Mouse (Mus musculus): ENCODE results near the gene Myl7. TPM values are rescaled to one million over a fixed set of nuclear protein-coding genes. Genes with fewer than 3 reads are reported as not detected.

Myl7 gene
- polyA plus RNA-seq, 1 experiment: 1.4 TPM

GRCm38 (mm10) chr11:5872707-5873106 lies 25.9 kb downstream of the Myl7 start:
- Histone ChIP-seq H3K9me3 (replicated peaks; ENCODE audit: control insufficient read depth, insufficient read depth, low read length, poor library complexity, severe bottlenecking) (no peaks in the 10 kb centered on the region), H3K36me3 (ENCODE audit: control insufficient read depth, insufficient read depth, low read length, poor library complexity, severe bottlenecking) (peaks cover 35% of the 10 kb centered on the region), H3K4me3 (ENCODE audit: low read depth, low read length) (no peak overlapping the region), H3K9ac (ENCODE audit: low read depth, poor library complexity, severe bottlenecking) (no peak overlapping the region), H3K27me3 (ENCODE audit: control insufficient read depth, insufficient read depth, low read length, poor library complexity, severe bottlenecking) (no peaks in the 10 kb centered on the region), H3K27ac (ENCODE audit: insufficient read depth, low read length) (no peak overlapping the region), H3K4me1 (ENCODE audit: control insufficient read depth, insufficient read depth, low read length) (no peaks in the 10 kb centered on the region)
- TF ChIP-seq EP300 (IDR thresholded peaks at IDR 0.05; ENCODE audit: insufficient read depth, low read depth, low read length) (no peak), CTCF (IDR thresholded peaks at IDR 0.05; ENCODE audit: low read depth, low read length) (no peak), POLR2A (IDR thresholded peaks at IDR 0.05; ENCODE audit: insufficient read depth, low read length) (no peak)

DNA sequence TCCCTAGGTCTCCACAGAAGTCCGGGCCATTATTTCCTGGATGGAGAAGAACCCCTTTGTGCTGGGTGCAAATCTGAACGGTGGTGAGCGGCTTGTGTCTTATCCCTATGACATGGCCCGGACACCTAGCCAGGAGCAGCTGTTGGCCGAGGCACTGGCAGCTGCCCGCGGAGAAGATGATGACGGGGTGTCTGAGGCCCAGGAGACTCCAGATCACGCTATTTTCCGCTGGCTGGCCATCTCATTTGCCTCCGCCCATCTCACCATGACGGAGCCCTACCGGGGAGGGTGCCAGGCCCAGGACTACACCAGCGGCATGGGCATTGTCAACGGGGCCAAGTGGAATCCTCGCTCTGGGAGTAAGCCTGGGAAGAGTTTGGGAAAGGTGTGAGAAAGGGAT lies 28.5 kb downstream of the Myl7 start:
- peaks cover 32% of the 10 kb centered on the region for H3K36me3 ChIP-seq (ENCODE audit: control insufficient read depth, insufficient read depth, low read length, poor library complexity, severe bottlenecking)

GRCm38 (mm10) chr11:5869331-5869730 lies 29.3 kb downstream of the Myl7 start:
- Histone ChIP-seq H3K27ac (ENCODE audit: insufficient read depth, low read length) (no peak overlapping the region), H3K9ac (ENCODE audit: low read depth, poor library complexity, severe bottlenecking) (no peak overlapping the region), H3K27me3 (ENCODE audit: control insufficient read depth, insufficient read depth, low read length, poor library complexity, severe bottlenecking) (no peaks in the 10 kb centered on the region), H3K4me1 (ENCODE audit: control insufficient read depth, insufficient read depth, low read length) (no peaks in the 10 kb centered on the region), H3K36me3 (ENCODE audit: control insufficient read depth, insufficient read depth, low read length, poor library complexity, severe bottlenecking) (peaks cover 26% of the 10 kb centered on the region), H3K9me3 (replicated peaks; ENCODE audit: control insufficient read depth, insufficient read depth, low read length, poor library complexity, severe bottlenecking) (no peaks in the 10 kb centered on the region), H3K4me3 (ENCODE audit: low read depth, low read length) (no peak overlapping the region)
- TF ChIP-seq CTCF (IDR thresholded peaks at IDR 0.05; ENCODE audit: low read depth, low read length) (no peak), POLR2A (IDR thresholded peaks at IDR 0.05; ENCODE audit: insufficient read depth, low read length) (no peak), EP300 (IDR thresholded peaks at IDR 0.05; ENCODE audit: insufficient read depth, low read depth, low read length) (no peak)

More for the DNA sequence above, 28.5 kb downstream of the Myl7 start:
- Histone ChIP-seq H3K27ac (ENCODE audit: insufficient read depth, low read length) (no peak overlapping the region), H3K4me3 (ENCODE audit: low read depth, low read length) (no peak overlapping the region), H3K27me3 (ENCODE audit: control insufficient read depth, insufficient read depth, low read length, poor library complexity, severe bottlenecking) (no peaks in the 10 kb centered on the region), H3K9me3 (replicated peaks; ENCODE audit: control insufficient read depth, insufficient read depth, low read length, poor library complexity, severe bottlenecking) (no peaks in the 10 kb centered on the region), H3K9ac (ENCODE audit: low read depth, poor library complexity, severe bottlenecking) (no peak overlapping the region), H3K4me1 (ENCODE audit: control insufficient read depth, insufficient read depth, low read length) (no peaks in the 10 kb centered on the region)
- TF ChIP-seq POLR2A (IDR thresholded peaks at IDR 0.05; ENCODE audit: insufficient read depth, low read length): no peak
- no peak for TF ChIP-seq EP300 (IDR thresholded peaks at IDR 0.05; ENCODE audit: insufficient read depth, low read depth, low read length)
- TF ChIP-seq CTCF (IDR thresholded peaks at IDR 0.05; ENCODE audit: low read depth, low read length): no peak

GRCm38 (mm10) chr11:5868324-5868723 lies 30.3 kb downstream of the Myl7 start:
- Histone ChIP-seq H3K4me1 (ENCODE audit: control insufficient read depth, insufficient read depth, low read length) (no peaks in the 10 kb centered on the region), H3K36me3 (ENCODE audit: control insufficient read depth, insufficient read depth, low read length, poor library complexity, severe bottlenecking) (peaks cover 18% of the 10 kb centered on the region), H3K27me3 (ENCODE audit: control insufficient read depth, insufficient read depth, low read length, poor library complexity, severe bottlenecking) (no peaks in the 10 kb centered on the region), H3K27ac (ENCODE audit: insufficient read depth, low read length) (no peak overlapping the region), H3K9me3 (replicated peaks; ENCODE audit: control insufficient read depth, insufficient read depth, low read length, poor library complexity, severe bottlenecking) (no peaks in the 10 kb centered on the region), H3K4me3 (ENCODE audit: low read depth, low read length) (no peak overlapping the region), H3K9ac (ENCODE audit: low read depth, poor library complexity, severe bottlenecking) (no peak overlapping the region)
- TF ChIP-seq POLR2A (IDR thresholded peaks at IDR 0.05; ENCODE audit: insufficient read depth, low read length): no peak
- no peak for TF ChIP-seq EP300 (IDR thresholded peaks at IDR 0.05; ENCODE audit: insufficient read depth, low read depth, low read length)
- no peak for TF ChIP-seq CTCF (IDR thresholded peaks at IDR 0.05; ENCODE audit: low read depth, low read length)

DNA sequence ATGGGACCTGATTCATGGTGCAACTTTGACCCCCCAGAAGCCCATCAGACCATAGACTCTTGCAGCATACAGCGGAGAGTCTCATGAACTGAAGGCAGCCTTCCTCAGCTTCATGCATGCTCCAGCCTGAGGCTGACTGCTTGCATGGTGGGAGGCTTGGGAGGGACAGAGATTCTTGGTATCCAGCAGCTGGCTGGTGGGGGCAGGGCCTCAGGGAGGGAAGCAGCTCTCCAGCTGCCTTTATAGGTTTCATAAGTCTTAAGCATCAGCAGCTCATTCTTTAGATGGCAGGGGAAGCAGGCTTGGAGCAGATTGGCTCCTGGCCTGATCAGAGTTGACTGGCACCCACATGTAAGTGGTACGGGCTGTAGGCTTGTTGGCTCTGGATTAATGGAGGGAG lies 31.4 kb downstream of the Myl7 start:
- no peaks in the 10 kb centered on the region; the same call in 1 of the 2 replicates for H3K27me3 ChIP-seq (ENCODE audit: control insufficient read depth, insufficient read depth, low read length, poor library complexity, severe bottlenecking)

GRCm38 (mm10) chr11:5862394-5863105 lies 36.0 kb downstream of the Myl7 start:
- peak overlapping the region; percentile 54 for H3K4me3 ChIP-seq (ENCODE audit: low read depth, low read length)
- no peaks in the 10 kb centered on the region for H3K4me1 ChIP-seq (ENCODE audit: control insufficient read depth, insufficient read depth, low read length)
- no peaks in the 10 kb centered on the region for H3K36me3 ChIP-seq (ENCODE audit: control insufficient read depth, insufficient read depth, low read length, poor library complexity, severe bottlenecking)
- no peak overlapping the region for H3K27ac ChIP-seq (ENCODE audit: insufficient read depth, low read length)
- TF ChIP-seq POLR2A (IDR thresholded peaks at IDR 0.05; ENCODE audit: insufficient read depth, low read length): no peak
- TF ChIP-seq CTCF (IDR thresholded peaks at IDR 0.05; ENCODE audit: low read depth, low read length): no peak
- no peak for TF ChIP-seq EP300 (IDR thresholded peaks at IDR 0.05; ENCODE audit: insufficient read depth, low read depth, low read length)
- no peak overlapping the region for H3K9ac ChIP-seq (ENCODE audit: low read depth, poor library complexity, severe bottlenecking)
- peaks cover 4% of the 10 kb centered on the region; the same call in 1 of the 2 replicates for H3K9me3 ChIP-seq (replicated peaks; ENCODE audit: control insufficient read depth, insufficient read depth, low read length, poor library complexity, severe bottlenecking)
- peaks cover 2% of the 10 kb centered on the region; the same call in 1 of the 2 replicates for H3K27me3 ChIP-seq (ENCODE audit: control insufficient read depth, insufficient read depth, low read length, poor library complexity, severe bottlenecking)

More for the DNA sequence above, 31.4 kb downstream of the Myl7 start:
- no peaks in the 10 kb centered on the region for H3K4me1 ChIP-seq (ENCODE audit: control insufficient read depth, insufficient read depth, low read length)
- H3K9ac ChIP-seq (ENCODE audit: low read depth, poor library complexity, severe bottlenecking): no peak overlapping the region
- H3K27ac ChIP-seq (ENCODE audit: insufficient read depth, low read length): no peak overlapping the region
- TF ChIP-seq EP300 (IDR thresholded peaks at IDR 0.05; ENCODE audit: insufficient read depth, low read depth, low read length) (no peak), CTCF (IDR thresholded peaks at IDR 0.05; ENCODE audit: low read depth, low read length) (no peak), POLR2A (IDR thresholded peaks at IDR 0.05; ENCODE audit: insufficient read depth, low read length) (no peak)
- H3K9me3 ChIP-seq (replicated peaks; ENCODE audit: control insufficient read depth, insufficient read depth, low read length, poor library complexity, severe bottlenecking): no peaks in the 10 kb centered on the region
- no peak overlapping the region for H3K4me3 ChIP-seq (ENCODE audit: low read depth, low read length)
- peaks cover 11% of the 10 kb centered on the region; the same call in 1 of the 2 replicates for H3K36me3 ChIP-seq (ENCODE audit: control insufficient read depth, insufficient read depth, low read length, poor library complexity, severe bottlenecking)
